Mouse (Mus musculus): ENCODE data around the gene Ier5l.

DNA sequence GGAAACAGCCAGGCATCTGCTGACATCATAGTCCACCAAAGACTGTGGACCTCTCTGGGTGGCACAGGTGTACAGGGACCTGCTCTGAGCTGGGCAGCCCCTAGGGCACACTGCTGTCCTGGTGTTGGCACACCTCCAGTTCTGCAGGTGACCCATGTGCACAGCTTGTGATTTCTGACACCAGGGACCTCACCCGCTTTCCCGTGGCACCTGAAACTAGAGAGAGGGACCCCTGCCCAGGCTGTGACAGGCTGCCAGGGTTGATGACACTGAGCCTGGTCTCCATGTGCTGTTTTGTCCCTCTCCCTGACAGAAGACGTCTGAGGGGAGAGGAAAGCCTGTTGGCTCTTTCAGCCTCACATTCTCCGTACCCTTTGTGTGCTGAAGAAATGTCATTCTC lies 36.2 kb downstream of the Ier5l start:
- no peak for TF ChIP-seq CTCF (IDR thresholded peaks at IDR 0.05; ENCODE audit: insufficient read depth, low read length)
- TF ChIP-seq POLR2A (IDR thresholded peaks at IDR 0.05; ENCODE audit: borderline replicate concordance, extremely low read depth, low read depth, low read length), result no peak
